Mouse (Mus musculus): ENCODE measurements around the gene Wnt3a.

Wnt3a gene

DNA sequence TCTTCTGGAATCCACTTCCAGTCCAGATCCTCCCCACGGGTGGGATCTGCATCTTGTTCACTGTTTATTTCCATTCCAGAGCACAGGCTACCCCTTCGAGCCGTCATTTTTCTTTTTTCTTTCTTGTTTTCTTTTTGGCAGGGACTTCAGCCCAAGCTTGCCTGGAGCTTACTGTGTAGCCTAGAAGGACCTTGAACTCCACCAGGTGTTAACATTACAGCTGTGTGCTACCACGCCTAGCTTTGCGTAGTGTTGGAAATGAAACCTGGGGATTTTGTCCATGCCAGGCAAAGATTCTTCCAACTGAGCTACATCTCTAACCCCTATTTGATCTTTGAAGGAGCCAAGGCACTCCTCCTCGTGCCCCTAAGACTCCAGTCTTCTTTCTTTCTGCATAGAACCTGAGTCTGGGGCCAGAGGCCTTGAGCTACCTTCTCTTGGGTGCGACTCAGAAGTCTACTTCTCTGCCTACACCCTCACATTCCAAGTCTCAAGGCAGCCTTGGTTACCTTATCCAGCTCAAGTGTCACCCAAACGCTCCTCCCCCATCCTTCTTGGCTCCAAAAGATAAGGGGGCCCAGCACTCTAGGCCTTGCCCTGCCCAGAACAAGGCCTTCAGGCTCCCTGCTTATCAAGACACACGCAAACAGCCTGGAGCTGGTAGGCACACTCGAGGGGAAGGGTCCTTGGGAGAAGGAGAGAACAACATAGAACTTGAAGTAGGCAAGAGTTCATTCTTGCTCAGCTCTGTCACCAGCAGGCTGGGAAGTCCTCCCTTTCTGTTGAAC lies 29.7 kb downstream of the Wnt3a start:
- peak; percentile 91 for DNase-seq

DNA sequence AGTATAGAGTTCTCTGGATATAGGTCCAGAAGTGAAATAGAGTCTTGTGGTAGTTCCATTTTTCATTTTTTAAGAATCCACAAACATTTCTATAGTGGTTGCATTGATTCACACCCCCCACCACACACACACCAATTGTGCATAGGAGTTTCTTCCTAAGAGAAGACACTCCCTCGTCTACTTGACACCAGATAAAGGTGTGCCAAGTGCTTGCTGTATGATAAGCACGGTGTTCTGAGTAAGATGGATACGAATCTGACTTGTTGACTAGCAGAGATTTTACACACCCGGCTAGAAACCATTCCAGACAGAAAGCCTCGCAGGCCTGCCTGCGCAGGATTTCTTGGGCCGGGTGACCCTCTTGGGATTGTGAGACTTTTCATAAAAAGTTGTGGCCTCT lies 30.9 kb downstream of the Wnt3a start:
- DNase-seq: peak; percentile 30

DNA sequence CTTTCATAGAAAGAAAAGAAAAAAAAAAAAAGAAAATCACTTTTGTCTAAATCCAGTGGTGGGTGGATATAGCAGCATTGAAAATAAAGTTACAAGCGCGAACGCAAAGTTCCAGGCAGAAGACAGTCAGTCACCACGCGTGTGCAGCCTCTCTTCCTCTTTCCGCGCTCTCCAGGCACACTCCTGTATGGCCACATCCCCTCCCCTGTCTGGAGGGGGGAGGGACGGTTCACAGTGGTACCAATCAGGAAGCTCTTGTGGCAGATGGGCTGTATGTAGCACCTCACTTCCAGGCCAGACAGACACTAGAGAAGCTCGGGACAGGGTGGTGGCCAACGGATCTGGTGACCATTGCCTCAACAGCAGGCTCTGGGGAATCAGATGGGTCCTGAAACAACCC lies 42.5 kb downstream of the Wnt3a start:
- DNase-seq: no peak

DNA sequence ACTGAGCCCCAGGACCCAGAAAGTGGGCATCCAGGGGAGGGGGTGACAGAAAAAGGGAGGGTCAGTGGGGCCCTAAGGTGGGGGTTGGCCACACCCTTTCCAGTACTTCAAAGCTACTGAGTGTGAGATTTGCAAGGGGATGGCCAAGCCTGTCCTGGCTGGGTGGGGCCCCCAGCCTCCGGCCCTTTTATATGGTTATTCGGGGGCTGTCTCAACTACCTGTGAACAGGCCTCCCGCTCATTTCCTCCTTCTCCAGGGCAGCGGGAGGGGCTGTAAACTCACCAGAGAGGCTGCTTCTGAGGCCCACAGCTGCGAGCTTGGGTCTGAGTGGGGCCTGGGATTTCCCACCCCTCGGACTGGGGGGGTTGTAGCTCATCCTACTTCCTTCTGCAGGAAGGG lies 46.7 kb downstream of the Wnt3a start:
- no peak for DNase-seq

DNA sequence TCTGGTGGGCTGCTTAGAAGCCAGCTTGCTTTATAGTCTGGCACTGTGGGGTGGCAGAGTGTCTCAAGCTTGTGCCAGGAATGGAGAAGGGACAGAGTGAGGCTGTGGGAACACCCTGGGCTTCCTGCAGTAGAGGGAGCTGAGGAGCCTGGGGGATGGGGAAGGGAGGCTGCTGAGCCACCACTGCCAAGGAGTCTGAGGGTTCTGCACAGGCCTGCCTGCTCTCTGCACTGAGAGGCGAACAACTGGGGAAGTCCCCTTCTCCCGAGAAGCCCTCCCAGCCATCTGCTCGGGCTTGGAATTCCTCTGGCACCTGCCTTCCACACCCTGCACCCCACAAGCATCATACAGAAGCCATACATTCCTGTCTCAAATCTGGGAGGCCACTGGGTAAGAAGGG lies 48.7 kb downstream of the Wnt3a start:
- no peak for DNase-seq

DNA sequence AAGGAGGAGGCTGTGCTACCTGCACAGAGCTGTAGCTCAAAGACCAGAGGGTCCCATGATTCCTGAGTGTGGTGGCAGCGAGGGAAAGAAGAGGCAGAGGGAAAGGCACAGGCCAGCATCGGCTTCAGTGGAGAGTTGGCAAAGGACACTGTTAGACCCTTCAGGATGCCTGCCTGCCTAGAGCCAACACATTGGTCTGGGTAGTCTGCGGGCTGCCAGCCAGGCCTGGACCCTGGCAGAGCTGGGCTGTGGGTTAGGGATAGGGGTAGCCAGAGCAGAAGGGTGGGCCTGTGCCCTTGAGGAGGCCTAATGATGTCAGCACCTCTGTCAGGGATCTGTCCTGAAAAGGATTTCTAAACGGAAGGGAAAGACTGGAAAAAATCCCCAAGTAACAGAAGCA lies 50.8 kb downstream of the Wnt3a start:
- DNase-seq: no peak

DNA sequence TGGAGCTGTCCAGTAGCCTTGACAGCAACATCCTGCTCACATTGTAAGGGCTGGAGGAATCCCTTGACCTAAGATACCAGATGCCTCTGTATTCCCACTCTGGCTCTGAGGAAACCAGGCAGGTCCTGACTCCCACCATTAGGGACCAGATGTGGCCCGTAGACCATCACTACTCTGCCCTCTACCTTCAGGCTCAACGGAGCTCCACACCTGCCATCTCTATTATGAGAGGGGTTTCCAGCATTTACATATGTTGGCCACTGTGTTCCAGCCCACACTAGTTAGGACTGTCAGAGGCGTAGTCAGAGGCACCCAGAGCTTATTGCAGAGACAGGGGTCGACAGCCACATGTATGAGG lies 51.1 kb downstream of the Wnt3a start:
- no peak for DNase-seq

DNA sequence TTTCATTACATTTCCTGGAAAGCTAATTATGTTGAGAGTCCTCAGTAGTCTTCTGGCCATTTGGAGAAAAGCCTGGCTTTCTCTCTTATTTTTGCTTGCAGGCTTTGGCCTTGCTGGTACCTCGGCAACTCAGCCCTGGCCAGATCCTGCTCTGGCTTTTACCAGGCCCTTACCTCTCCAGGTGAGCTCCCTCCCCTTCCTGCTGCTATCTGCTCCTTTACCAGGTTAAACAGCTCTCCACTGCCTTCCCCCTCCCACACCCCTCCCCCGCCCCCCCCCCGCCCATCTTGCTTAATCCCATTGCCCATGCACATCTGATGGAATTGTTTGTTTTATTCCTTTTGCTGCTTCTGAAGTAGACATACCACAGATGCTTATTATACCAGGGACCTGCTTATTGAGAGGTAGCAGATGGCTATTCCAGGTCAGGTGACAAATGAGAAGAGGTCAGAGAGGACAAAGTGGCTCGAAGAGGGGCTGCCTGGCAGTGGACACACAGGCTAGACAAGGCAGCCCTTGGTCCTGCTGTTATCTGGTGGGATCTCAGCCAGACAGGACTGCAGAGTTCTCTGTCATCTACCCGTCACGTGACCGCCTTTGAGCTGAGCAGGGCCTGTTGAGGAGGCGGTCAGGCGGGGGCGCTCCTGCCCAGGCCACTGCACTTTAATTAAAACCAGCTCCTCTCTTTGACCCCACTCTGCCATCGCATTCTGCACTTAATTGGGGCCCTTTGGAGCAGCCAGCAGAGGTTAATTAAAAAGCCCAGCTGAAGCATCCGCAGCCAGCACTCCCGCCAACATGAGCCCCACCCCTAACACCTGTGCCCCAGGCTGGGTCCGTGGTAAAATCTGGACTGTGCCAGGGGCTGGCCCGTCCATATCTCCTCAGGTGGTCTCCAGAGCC lies 51.8 kb downstream of the Wnt3a start:
- peak; percentile 75 for DNase-seq

DNA sequence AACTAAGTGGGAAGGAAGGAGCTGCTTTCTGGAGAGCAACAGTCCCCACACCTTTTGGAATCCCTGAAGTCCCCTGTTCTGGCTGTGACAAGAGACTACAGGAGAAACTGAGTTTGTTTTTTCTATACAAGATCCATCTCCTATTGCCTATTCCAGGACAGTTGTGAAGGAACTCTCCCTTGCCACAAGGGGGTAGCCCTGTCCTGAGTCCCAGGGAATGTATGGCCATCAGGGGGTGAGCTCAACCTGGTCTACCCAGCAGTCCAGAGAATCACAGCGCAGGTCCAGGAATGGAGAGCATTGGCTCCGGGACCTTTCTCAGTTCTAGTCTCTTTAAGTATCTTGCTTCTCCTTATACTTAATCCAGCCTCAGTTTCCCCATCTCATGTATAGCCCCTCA lies 57.8 kb downstream of the Wnt3a start:
- DNase-seq: no peak

DNA sequence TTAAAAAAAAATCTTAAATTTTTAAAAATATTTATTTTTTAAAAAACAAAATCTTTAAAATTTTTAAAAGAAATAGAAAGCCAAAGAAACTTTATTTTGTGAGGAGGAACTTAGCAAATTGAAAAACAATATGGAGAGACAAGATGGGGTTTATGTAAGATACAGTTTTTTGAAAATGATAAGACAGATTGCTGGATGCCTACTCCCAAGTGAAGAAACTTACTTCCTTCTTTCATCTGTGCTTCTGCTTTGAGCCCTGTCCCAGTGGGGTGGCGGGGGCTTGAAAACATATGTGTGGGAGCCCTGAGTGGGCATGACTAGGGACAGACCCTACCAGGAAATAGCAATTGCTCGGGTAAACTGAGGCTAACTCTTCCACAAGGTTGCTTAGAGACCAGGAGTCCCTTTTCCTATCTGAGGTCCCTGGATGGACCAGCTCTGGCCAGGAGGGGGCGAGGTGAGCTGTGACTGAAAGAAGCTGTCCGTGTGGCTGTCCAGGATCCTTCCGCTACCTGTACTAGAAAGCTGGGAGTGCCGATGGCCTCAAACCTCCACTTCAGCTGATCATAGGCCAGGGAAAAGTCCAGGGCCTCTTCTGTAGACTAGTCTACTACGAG lies 60.3 kb downstream of the Wnt3a start:
- peak; percentile 82 for DNase-seq

DNA sequence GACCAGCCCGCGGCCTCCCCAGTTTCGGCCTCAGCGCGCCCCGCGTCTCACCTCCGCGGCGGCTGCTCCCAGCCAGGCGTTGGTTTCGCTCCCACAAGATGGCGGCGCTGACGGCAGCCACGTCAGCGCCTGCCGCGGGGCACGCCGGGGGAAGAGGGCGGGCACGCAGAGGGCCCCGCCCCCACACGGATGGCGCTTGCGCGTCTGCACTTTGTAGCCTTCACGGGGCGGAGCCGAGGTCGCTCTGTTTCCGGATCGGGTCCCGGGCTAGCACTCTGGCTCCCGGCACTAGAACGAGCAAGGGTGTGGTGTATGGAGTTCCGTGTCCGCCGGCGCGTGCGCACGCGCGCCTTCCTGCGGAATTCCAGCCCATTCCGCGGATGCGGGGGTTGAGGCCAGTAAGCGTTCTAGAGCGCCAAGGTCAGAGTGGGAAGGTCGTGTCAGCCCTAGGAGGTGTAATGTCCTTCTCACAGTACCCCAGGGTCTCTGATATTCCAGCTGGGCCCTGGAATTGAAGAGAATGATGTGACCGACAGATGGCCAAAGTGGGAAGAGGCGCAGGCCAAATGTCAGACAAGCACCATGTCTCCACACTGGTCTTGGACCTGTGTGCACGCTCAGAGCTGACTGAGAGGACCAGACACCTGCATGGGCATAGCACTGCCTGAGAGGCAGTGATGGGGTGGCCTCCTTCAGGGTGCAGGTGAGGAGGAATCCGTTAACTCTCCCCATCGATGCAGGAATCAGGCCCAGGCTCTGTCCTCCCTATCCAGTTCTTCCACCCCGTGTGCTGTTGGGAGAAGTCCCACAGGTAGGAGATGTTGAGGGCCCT lies 62.2 kb downstream of the Wnt3a start, which contains the start of gene Arf1:
Gene Arf1 (minus strand): TSS at position 149 of the 832 bp plus-strand sequence.
- DNase-seq: peak; percentile 98

DNA sequence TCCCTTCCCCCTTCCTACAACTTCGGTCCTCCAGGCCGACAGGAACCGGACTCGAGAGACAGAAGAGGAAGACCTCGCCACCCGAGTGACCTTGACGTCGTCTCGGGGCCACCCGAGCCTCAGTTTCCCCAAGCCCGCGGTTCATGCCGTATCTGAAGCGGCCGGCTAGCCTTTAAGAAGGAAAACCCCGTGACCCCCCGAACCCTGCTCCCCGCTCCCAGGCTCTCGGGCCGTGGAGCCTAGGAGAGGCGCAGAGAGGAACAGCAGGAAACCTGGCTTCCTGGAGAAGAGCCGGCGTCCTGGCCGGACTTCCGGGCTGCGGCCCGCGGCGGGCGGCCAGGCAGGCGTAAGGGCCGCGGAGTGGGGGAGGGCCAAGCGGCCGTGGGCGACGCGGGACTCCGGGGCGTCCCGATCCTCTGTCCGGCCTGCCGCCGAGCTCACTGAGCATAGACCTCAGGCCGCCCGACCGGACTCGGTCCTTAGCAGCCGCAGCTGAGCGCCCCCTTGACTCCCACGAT lies 62.9 kb downstream of the Wnt3a start:
- DNase-seq: no peak

DNA sequence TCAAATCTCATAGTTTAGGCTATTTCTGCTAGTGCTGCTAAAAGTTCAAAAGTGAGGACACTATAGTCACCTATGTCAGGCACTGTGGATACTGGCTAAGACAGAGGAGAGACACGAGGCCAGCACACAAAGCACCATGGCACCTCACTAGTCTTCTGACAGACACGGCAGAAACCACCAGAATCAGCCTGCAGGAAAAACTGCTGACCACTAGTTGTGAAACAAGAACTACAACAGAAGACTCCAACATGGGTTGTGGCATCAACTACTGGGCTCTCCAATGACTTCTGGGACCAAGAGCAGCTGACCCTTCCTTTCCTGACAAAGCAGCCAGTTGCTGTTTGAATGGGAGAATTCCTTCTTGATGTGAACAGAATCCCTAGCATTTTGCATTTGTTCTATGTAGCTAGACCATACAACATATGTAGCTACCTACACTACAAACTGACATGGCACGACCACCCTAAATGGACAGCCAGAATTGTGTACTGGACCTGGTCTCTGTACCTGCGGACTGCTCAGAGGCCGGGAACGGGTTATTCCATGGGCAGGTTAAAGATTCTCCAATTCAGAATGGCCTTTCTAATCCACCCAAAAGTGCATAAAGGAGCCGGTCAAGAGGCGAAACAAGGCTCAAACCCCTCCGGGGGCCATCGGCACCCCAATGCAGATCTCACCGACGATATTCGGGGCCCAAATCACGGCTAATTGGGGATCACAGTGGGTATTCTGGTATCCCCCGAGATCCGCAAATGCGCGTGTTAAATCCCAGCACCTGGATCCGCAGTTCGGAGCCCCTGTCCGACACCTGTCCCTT lies 63.6 kb downstream of the Wnt3a start:
- peak; percentile 21 for DNase-seq

DNA sequence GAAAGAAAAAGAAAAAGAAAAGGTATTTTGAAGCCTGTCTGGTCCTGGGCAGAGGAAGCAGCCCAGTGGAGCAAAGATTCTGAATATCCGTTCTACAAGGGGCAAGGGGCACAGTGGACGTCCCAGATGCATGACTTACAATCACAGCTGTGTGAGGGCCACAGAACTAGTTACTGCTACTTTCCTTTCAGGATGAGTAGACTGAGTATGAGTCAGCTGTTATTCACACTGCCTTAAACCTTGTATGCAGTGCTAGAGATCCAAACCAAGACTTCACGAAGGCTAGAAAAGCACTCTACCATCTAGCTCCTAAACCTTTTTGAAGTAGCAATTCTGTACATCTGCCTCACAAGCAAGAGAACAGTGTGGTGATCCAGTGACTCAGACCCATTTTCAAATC lies 64.3 kb downstream of the Wnt3a start:
- DNase-seq: no peak

DNA sequence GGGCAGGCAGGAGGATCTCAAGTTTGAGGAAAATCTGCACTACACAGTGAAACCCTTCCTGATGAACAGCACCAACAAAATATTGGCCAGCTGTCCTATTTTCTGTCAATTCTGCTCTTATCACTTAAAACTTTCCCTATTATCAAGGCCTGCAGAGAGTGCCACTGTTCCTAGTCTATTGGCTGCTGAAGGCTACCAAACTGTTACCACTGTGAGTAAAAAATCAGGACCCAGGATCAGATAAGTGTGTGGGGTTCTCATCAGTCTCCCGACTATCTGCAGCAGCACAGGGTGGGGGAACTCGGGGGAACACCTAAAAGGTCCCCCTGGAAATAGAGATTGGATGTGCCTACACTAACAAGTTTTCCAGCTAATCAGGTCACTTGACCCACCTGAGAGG lies 65.4 kb downstream of the Wnt3a start:
- no peak for DNase-seq

DNA sequence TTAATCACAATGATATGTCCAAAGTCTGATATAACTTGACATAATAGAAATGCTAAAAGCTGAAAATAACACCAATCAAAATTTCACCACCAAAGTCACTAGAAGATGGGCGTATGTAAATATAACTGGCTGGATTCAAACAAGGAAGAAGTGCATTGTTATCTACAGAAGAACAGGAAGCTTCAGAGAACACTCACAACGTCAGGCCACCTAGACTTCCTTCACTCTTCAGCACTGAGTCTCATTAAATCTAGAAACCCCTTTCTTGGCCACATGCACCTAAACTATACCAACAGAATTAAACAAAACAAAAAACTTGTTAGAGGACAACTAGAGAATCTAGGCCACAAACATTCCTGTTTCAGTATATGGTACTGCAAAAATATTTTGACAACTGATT lies 66.1 kb downstream of the Wnt3a start:
- DNase-seq: no peak

DNA sequence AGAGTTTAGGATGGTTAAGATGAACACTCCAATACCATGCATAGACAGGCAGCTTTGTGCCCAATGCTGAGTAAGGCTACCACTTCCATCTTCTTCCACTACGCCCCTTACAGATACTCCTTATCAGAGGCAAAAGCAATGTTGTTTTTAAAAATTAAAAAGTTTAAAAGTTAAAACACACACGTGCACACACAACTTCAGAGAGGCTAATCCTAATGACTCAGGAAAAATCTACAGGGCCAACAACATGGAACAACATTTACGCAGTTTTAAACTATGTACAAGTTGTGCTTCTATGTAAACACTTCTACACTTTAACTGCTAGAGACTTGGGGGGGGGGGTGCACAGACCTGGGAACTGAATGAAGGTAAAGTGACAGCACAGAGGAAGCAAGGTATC lies 66.5 kb downstream of the Wnt3a start:
- DNase-seq: no peak

DNA sequence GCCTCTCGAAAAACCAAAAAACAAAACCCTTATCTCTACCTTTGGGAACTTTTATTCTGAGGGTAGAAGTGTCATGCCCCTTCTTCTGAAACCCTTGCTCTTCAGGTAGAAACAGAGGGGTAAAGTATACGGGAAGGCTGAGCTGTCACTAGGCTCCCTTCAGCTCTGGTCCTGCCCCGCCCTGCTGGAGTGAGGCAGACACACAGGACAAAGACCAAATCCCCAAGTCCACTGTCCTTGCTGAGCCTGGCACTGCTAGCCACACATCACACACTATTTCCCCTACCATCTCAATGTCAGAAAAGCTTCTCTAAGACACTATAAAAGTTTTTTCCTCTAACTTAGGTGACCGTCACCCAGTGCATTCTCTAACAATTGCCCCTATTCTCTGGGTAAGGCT lies 68.2 kb downstream of the Wnt3a start:
- no peak for DNase-seq

DNA sequence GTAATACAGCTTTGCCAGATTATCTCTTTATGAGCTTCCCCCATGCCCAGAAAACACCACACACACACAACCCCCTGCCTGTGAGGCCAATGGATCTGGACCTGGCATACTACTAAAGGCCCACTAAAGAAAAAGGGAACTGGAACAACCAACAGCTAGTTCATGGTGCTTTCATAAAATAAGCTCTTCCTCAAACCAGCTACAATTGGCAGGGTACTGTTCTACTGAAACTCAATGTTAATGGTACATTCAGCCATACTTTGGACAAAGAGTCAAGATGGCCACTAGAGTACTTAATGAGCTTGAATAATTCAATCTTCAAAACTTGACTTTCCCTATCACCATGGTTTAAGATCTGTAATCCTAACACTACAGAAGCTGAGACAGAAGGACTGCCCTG lies 68.9 kb downstream of the Wnt3a start:
- DNase-seq: no peak

DNA sequence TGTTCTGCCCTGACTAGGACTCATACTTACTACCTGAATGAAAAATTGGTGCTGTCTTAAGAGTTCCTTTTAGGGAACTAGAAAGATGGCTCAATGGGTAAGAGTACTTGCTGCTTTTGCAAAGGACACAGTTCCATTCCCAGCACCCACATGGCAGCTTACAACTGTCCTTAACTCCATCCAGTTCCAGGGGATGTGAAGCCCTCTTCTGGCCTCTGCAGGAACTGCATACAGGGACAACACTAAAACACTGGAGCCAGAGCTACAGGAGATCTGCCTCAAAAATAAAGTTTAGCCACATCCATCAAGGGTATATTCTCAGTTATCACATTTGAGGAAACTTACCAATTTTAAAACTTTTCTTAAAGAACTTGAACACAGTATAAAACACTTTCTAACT lies 71.5 kb downstream of the Wnt3a start:
- DNase-seq: peak; percentile 60

DNA sequence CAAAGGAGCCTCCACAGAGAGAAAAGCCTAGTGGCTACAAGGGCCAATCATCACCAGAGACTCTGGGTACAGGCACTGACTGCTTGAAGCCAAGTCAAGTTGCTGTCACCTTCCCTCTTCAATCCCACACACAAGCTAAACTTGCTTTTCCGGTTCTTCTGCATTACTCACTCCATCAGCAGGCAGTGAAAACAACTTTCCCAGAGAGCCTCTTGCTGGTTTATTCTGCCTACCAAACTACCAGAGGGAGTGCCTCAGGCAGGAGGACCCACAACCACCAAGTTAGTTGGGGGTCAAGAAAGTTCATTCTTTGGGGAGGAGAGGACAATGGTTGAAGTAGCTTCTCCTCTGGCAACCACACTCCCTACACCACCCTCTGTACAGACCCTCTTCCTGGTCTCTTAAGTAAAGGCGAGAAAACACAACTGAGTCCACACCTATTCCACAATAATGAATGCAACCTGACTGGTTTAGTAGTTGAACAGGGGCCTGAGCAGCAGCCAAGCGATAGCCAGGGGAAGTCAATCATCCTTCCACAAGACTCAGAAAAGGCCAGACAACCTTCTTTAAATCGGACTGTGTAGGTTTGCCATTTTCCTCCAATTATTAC lies 72.1 kb downstream of the Wnt3a start:
- DNase-seq: no peak
